Comparison of ENCODE assay signal across 8 mouse cellular contexts in the genomic region with DNA sequence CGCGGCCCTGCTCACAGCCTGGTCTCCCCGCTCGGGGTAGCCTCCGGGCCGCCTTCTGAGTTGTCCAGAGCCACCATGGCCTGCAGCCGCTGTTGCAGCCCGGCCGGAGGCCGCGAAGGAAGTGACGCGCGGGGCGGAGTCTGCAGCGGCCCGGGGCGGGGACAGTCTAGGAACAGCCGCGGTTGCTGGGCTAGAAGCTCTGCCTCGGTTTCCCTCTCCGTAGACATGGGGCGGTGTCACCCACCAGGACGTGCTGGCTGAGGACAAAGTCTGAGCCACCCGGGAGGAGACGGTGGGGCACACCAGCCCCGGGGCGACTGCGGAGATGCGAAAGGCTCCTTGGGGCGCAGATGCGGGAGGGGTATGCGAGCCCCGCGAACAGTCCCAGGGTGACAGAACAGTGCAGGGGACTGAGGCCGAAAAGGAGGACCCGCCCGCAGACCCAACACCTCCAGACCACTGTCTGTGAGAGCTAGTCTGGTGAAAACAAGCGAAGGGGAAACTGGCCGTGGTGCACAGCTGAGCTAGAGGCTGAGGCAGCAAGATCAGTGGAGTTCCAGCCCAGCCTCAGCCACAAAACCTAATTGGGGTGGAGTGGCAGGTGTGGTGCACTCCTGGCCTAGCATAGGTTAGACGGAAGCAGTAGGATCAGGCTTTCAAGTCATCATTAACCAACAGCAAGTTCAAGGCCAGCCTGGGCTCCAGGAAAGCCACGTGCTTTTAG. TPM values are rescaled to one million over a fixed set of nuclear protein-coding genes. Genes with fewer than 3 reads are reported as not detected.
DNase-seq lines count a peak whose midpoint lies in the region; ATAC-seq lines count a peak whose summit lies in the region.

TSS of gene Kiss1r (plus strand) at position 164 of the 724 bp plus-strand sequence.

- peaks cover 49% of the 10 kb centered on the region for H3K27me3 ChIP-seq in hindbrain, embryonic 12.5 days

- H3K9ac ChIP-seq in hindbrain, embryonic 12.5 days = peak within 1 kb of the TSS; percentile 97

- H3K27ac ChIP-seq in hindbrain, embryonic 12.5 days = peak within 1 kb of the TSS; percentile 79

- 2% methylated on average over 42 of the region's 42 CpGs for WGBS in hindbrain, embryonic 12.5 days

- H3K9me3 ChIP-seq in hindbrain, embryonic 12.5 days (replicated peaks) = no peaks in the 10 kb centered on the region; the same call in 1 of the 2 replicates

- ATAC-seq in hindbrain, embryonic 12.5 days (ENCODE audit: low FRiP score) = peak; percentile 83

- peak within 1 kb of the TSS; percentile 98 for H3K4me2 ChIP-seq in hindbrain, embryonic 12.5 days (replicated peaks)

- peak within 1 kb of the TSS; percentile 75 for H3K4me3 ChIP-seq in hindbrain, embryonic 12.5 days

- H3K4me1 ChIP-seq in hindbrain, embryonic 12.5 days = peaks cover 64% of the 10 kb centered on the region

- DNase-seq in Muller cell, postnatal 12 days (ENCODE audit: inconsistent ontology term) = peak; percentile 84
- DNase-seq in cerebellum, postnatal 10 days = peak; percentile 92
- peak; percentile 56 to 80 for DNase-seq in frontal cortex, postnatal 14 days (ENCODE audit: low spot score in 2 of 2)
- DNase-seq in layer of hippocampus, postnatal 14 days (ENCODE audit: low spot score in 2 of 2) = peak; percentile 79
- peak; percentile 94 for DNase-seq in lung, postnatal 10 days
- peak; percentile 77 for DNase-seq in ovary, postnatal 10 days (ENCODE audit: low spot score)
- peak; percentile 91 for DNase-seq in thymus, postnatal 14 days

- H3K36me3 ChIP-seq in hindbrain, embryonic 12.5 days = peaks cover 12% of the 10 kb centered on the region

RNA-seq across cellular contexts. Expression of gene Kiss1r, which starts in this region (rescaled TPM):
- 1.2 and 1.6 TPM in 2 replicates for polyA plus RNA-seq in hindbrain, embryonic 12.5 days (2016; fragmentation: Nextera tagmentation; extraction: Ambion mirVana)
- 1 to 10 TPM; 5.0 to 8.9 TPM for total RNA-seq in layer of hippocampus, postnatal 14 days (2021)

Comparison
In these comparisons a context has a peak if more than half of its experiments do, and no peak if none do; other contexts are left out.
1. Peak in every context shown above with its lines: DNase-seq, ATAC-seq, H3K4me3 ChIP-seq and H3K27ac ChIP-seq.